Mouse (Mus musculus) stomach, embryonic 16.5 days (tissue): ENCODE measurements at regions not wholly inside any gene's neighbourhood (a gene's known extent, or its start where the extent isn't known, plus 50 kb on each side); places are given as distances from the start of the nearest gene placed in this dataset.
"Not testable (repeated sequence)": the region's sequence is repeated elsewhere in the genome, so short reads cannot be mapped to it uniquely, and the experiment has no call there.

ENCODE experiments used
- ATAC-seq: fragments of 200-750 bp; cut with Nextera tagmentation; 2 replicates; pipeline ENCODE4 v1.8.0; 2017; ENCODE audit warnings: moderate number of reproducible peaks, moderate TSS enrichment; ENCODE audit not compliant: insufficient read depth, low FRiP score
- H3K27ac ChIP-seq: fragments of 300-500 bp; sonication (generic); 2 replicates; pipeline ENCODE4 v1.5.1; 2014; ENCODE audit warnings: low read length
- H3K27me3 ChIP-seq: fragments of 300-500 bp; sonication (generic); 2 replicates; pipeline ENCODE4 v1.6.1; 2014; ENCODE audit warnings: low read length, control low read depth, mixed read lengths; ENCODE audit not compliant: control insufficient read depth, insufficient read depth
- H3K36me3 ChIP-seq: fragments of 300-500 bp; sonication (generic); 2 replicates; pipeline ENCODE4 v1.6.1; 2014; ENCODE audit warnings: low read length; ENCODE audit not compliant: control insufficient read depth, insufficient read depth
- H3K4me1 ChIP-seq: fragments of 300-500 bp; sonication (generic); 2 replicates; pipeline ENCODE4 v1.6.1; 2014; ENCODE audit warnings: low read length, control low read depth, mixed read lengths; ENCODE audit not compliant: control insufficient read depth, insufficient read depth
- H3K4me2 ChIP-seq: fragments of 300-500 bp; sonication (generic); 2 replicates; pipeline ENCODE4 v1.6.1; 2014; ENCODE audit warnings: low read depth, low read length, mixed read lengths
- H3K4me3 ChIP-seq: fragments of 300-500 bp; sonication (generic); replicated peaks from 2 replicates; pipeline ENCODE4 v1.5.1; 2014; ENCODE audit warnings: mild to moderate bottlenecking, low read length
- H3K9ac ChIP-seq: fragments of 300-500 bp; sonication (generic); 2 replicates; pipeline ENCODE4 v1.6.1; 2014; ENCODE audit warnings: low read length
- H3K9me3 ChIP-seq: fragments of 300-500 bp; sonication (generic); replicated peaks from 2 replicates; pipeline ENCODE4 v1.6.1; 2016; ENCODE audit warnings: low read length, control low read depth; ENCODE audit not compliant: control insufficient read depth
- WGBS: fragments of 180-500 bp; shearing (Covaris S2); extraction: QIAGEN DNeasy Blood & Tissue Kit; methylation state at CpG from one replicate; pipeline ENCODE4 v1.1.7; 2014; 5-methylcytosine and 5-hydroxymethylcytosine counted together

- no peak for ATAC-seq
- no peaks in the 10 kb centered on the region for H3K27me3 ChIP-seq
- 75% methylated on average over 6 of the region's 6 CpGs for WGBS
Measured at GRCm38 (mm10) chr1:184173739-184174138, 139.6 kb upstream of the 1700056E22Rik start.

GRCm38 (mm10) chr1:184172986-184173385 is 138.9 kb upstream of the 1700056E22Rik start:
- Histone ChIP-seq H3K27ac (no peak overlapping the region), H3K27me3 (no peaks in the 10 kb centered on the region), H3K4me1 (no peaks in the 10 kb centered on the region), H3K4me3 (no peak overlapping the region), H3K9ac (no peak overlapping the region), H3K36me3 (no peaks in the 10 kb centered on the region), H3K4me2 (no peak overlapping the region), H3K9me3 (no peaks in the 10 kb centered on the region)
- no peak for ATAC-seq
- 83% methylated on average over 2 of the region's 2 CpGs for WGBS

More at GRCm38 (mm10) chr1:184173739-184174138, 139.6 kb upstream of the 1700056E22Rik start:
- H3K4me1 ChIP-seq: no peaks in the 10 kb centered on the region
- H3K9ac ChIP-seq: no peak overlapping the region
- no peak overlapping the region for H3K4me2 ChIP-seq
- H3K4me3 ChIP-seq: no peak overlapping the region
- no peak overlapping the region for H3K27ac ChIP-seq
- H3K36me3 ChIP-seq: no peaks in the 10 kb centered on the region
- H3K9me3 ChIP-seq: no peaks in the 10 kb centered on the region

- H3K4me2 ChIP-seq: no peak overlapping the region
- H3K27me3 ChIP-seq: no peaks in the 10 kb centered on the region
- no peak for ATAC-seq
- H3K27ac ChIP-seq: no peak overlapping the region
- no peaks in the 10 kb centered on the region for H3K36me3 ChIP-seq
- 62% methylated on average over 7 of the region's 7 CpGs for WGBS
- no peak overlapping the region for H3K4me3 ChIP-seq
- H3K9me3 ChIP-seq: no peaks in the 10 kb centered on the region
- no peak overlapping the region for H3K9ac ChIP-seq
- no peaks in the 10 kb centered on the region for H3K4me1 ChIP-seq
Measured at GRCm38 (mm10) chr1:184171601-184172000, 137.5 kb upstream of the 1700056E22Rik start.

- Histone ChIP-seq H3K27ac (no peak overlapping the region), H3K9me3 (peaks cover 2% of the 10 kb centered on the region; the same call in 1 of the 2 replicates), H3K4me1 (no peaks in the 10 kb centered on the region), H3K9ac (no peak overlapping the region), H3K27me3 (no peaks in the 10 kb centered on the region), H3K4me3 (no peak overlapping the region), H3K36me3 (no peaks in the 10 kb centered on the region), H3K4me2 (no peak overlapping the region)
- ATAC-seq: no peak
- WGBS: 68% methylated on average over 3 of the region's 3 CpGs
Measured at GRCm38 (mm10) chr1:184170926-184171325, 136.8 kb upstream of the 1700056E22Rik start.

- no peak overlapping the region for H3K9ac ChIP-seq
- H3K4me3 ChIP-seq: no peak overlapping the region
- no peaks in the 10 kb centered on the region for H3K27me3 ChIP-seq
- ATAC-seq: no peak
- H3K4me1 ChIP-seq: no peaks in the 10 kb centered on the region
- no peak overlapping the region for H3K4me2 ChIP-seq
- 64% methylated on average over 1 of the region's 1 CpGs for WGBS
- no peak overlapping the region for H3K27ac ChIP-seq
- H3K36me3 ChIP-seq: no peaks in the 10 kb centered on the region
- peaks cover 5% of the 10 kb centered on the region; the same call in 1 of the 2 replicates for H3K9me3 ChIP-seq
Measured at GRCm38 (mm10) chr1:184169967-184170366, 135.9 kb upstream of the 1700056E22Rik start.

- WGBS: 51% methylated on average over 7 of the region's 7 CpGs
- Histone ChIP-seq H3K27me3 (no peaks in the 10 kb centered on the region), H3K9ac (no peak overlapping the region), H3K27ac (no peak overlapping the region), H3K9me3 (peaks cover 5% of the 10 kb centered on the region; the same call in 1 of the 2 replicates), H3K4me2 (no peak overlapping the region), H3K4me3 (no peak overlapping the region), H3K4me1 (no peaks in the 10 kb centered on the region), H3K36me3 (no peaks in the 10 kb centered on the region)
- ATAC-seq: no peak
Measured at GRCm38 (mm10) chr1:184169034-184169783, 135.1 kb upstream of the 1700056E22Rik start.

- Histone ChIP-seq H3K4me2 (no peak overlapping the region), H3K27me3 (no peaks in the 10 kb centered on the region), H3K9ac (no peak overlapping the region), H3K27ac (no peak overlapping the region), H3K9me3 (peaks cover 5% of the 10 kb centered on the region; the same call in 1 of the 2 replicates), H3K4me1 (no peaks in the 10 kb centered on the region), H3K4me3 (no peak overlapping the region), H3K36me3 (no peaks in the 10 kb centered on the region)
- 66% methylated on average over 2 of the region's 2 CpGs for whole genome bisulfite sequencing
- ATAC-seq: no peak
Measured at GRCm38 (mm10) chr1:184166951-184167350, 132.8 kb upstream of the 1700056E22Rik start.

GRCm38 (mm10) chr1:184162526-184162925 is 128.4 kb upstream of the 1700056E22Rik start:
- H3K9ac ChIP-seq, H3K4me3 ChIP-seq, H3K36me3 ChIP-seq, H3K27me3 ChIP-seq, ATAC-seq, H3K9me3 ChIP-seq, H3K4me2 ChIP-seq, H3K27ac ChIP-seq, H3K4me1 ChIP-seq: not testable (repeated sequence)
- WGBS: 65% methylated on average over 2 of the region's 2 CpGs

- H3K4me2 ChIP-seq: no peak overlapping the region
- no peak overlapping the region for H3K27ac ChIP-seq
- H3K9ac ChIP-seq: no peak overlapping the region
- no peaks in the 10 kb centered on the region for H3K36me3 ChIP-seq
- ATAC-seq: no peak
- no peak overlapping the region for H3K4me3 ChIP-seq
- H3K4me1 ChIP-seq: no peaks in the 10 kb centered on the region
- no peaks in the 10 kb centered on the region for H3K27me3 ChIP-seq
- no peaks in the 10 kb centered on the region for H3K9me3 ChIP-seq
- no CpG with 5 or more reads among the region's 1 CpGs for WGBS
Measured at GRCm38 (mm10) chr1:184147713-184148112, 113.6 kb upstream of the 1700056E22Rik start.
